Mouse (Mus musculus) layer of hippocampus, adult 11-12 months (tissue): ENCODE measurements at regions not wholly inside any gene's neighbourhood (a gene's known extent, or its start where the extent isn't known, plus 50 kb on each side); places are given as distances from the start of the nearest gene placed in this dataset.

Source experiments
- DNase-seq: peaks from one replicate; pipeline ENCODE4 v3.0.0; 2022; ENCODE audit warnings: low spot score

- peak; percentile 4 for DNase-seq
These were observed 185.4 kb upstream of the Mageb4 start for GRCm38 (mm10) chrX:86490309-86490708.
